In the genomic region with DNA sequence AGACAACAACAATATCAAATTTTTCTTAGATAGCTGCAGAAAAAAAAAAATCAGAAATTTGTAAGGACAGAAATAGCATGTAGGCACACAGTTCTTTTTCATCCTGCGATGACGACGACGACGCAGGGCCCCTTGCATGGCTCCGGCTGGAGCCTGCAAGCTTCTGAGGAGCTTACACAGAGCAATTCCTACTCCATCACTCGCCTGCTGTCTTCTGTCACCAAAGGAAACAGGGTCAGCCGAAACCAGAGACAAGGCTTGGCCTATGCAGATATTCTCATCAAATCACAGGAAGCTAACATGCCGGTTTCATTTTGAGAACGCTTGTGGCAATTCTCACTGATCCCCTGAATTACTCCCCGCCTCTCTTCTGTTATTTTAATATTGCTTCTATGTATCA, we compare ENCODE assay signal across 18 mouse cellular contexts.
A peak's percentile ranks its signal among the peaks of the same experiment; 100 is the strongest.
DNase-seq lines count a peak whose midpoint lies in the region; ATAC-seq lines count a peak whose summit lies in the region.
"Had no signal": no experiment of that assay in that cellular context is flagged by ENCODE, and none has a peak within 500 bp of the region (broad histone marks: within the 10 kb centered on the region; RNA-seq: fewer than 3 reads in every experiment).

No protein-coding gene starts in this region.

- H3K4me2 ChIP-seq in heart, embryonic 11.5 days = peak overlapping the region; percentile 24; the same call in 1 of the 2 replicates
- peak overlapping the region; percentile 8; the same call in 1 of the 2 replicates for H3K4me2 ChIP-seq in kidney, embryonic 16.5 days (replicated peaks; ENCODE audit: low read depth, low read length)
- no peak overlapping the region for H3K4me2 ChIP-seq in midbrain, embryonic 15.5 days
- 0 out of 2 replicates have a peak overlapping the region, but pooled peaks have one; percentile 6 for H3K4me2 ChIP-seq in stomach, embryonic 16.5 days (ENCODE audit: low read depth, low read length)
- H3K4me2 ChIP-seq: embryonic facial prominence, embryonic 12.5 days had no signal

- no peak overlapping the region for H3K27ac ChIP-seq in heart, embryonic 11.5 days (ENCODE audit: low read depth, low read length)
- no peak overlapping the region for H3K27ac ChIP-seq in kidney, embryonic 16.5 days (ENCODE audit: low read length)
- H3K27ac ChIP-seq in midbrain, embryonic 15.5 days = 0 out of 2 replicates have a peak overlapping the region, but pooled peaks have one; percentile 5
- H3K27ac ChIP-seq in midbrain, embryonic 10.5 days (replicated peaks) = no peak overlapping the region
- no peak overlapping the region for H3K27ac ChIP-seq in stomach, embryonic 16.5 days (ENCODE audit: low read length)
- H3K27ac ChIP-seq: embryonic facial prominence, embryonic 12.5 days had no signal

- H3K4me3 ChIP-seq in heart, embryonic 11.5 days (ENCODE audit: low read depth, low read length) = no peak overlapping the region
- H3K4me3 ChIP-seq in kidney, embryonic 16.5 days (ENCODE audit: low read length) = no peak overlapping the region
- no peak overlapping the region for H3K4me3 ChIP-seq in midbrain, embryonic 15.5 days
- no peak overlapping the region for H3K4me3 ChIP-seq in midbrain, embryonic 10.5 days
- H3K4me3 ChIP-seq in stomach, embryonic 16.5 days (replicated peaks; ENCODE audit: low read length) = no peak overlapping the region
- H3K4me3 ChIP-seq: embryonic facial prominence, embryonic 12.5 days had no signal

- H3K9ac ChIP-seq in heart, embryonic 11.5 days (ENCODE audit: low read depth, low read length) = no peak overlapping the region
- no peak overlapping the region for H3K9ac ChIP-seq in kidney, embryonic 16.5 days (replicated peaks; ENCODE audit: low read length)
- H3K9ac ChIP-seq in midbrain, embryonic 15.5 days = no peak overlapping the region
- H3K9ac ChIP-seq in stomach, embryonic 16.5 days (ENCODE audit: low read length) = no peak overlapping the region
- H3K9ac ChIP-seq: embryonic facial prominence, embryonic 12.5 days; liver, postnatal 0 days had no signal

- peaks cover 6% of the 10 kb centered on the region; the same call in 1 of the 2 replicates for H3K4me1 ChIP-seq in heart, embryonic 11.5 days (ENCODE audit: control insufficient read depth, insufficient read depth, low read length)
- 0 out of 2 replicates have a peak, but pooled peaks cover 6% of the 10 kb centered on the region for H3K4me1 ChIP-seq in kidney, embryonic 16.5 days (ENCODE audit: insufficient read depth, low read length)
- H3K4me1 ChIP-seq in midbrain, embryonic 15.5 days = peaks cover 7% of the 10 kb centered on the region; the same call in 1 of the 2 replicates
- H3K4me1 ChIP-seq in midbrain, embryonic 10.5 days = no peaks in the 10 kb centered on the region
- H3K4me1 ChIP-seq in stomach, embryonic 16.5 days (ENCODE audit: control insufficient read depth, insufficient read depth, low read length) = 0 out of 2 replicates have a peak, but pooled peaks cover 3% of the 10 kb centered on the region

- WGBS in heart, embryonic 11.5 days (ENCODE audit: insufficient replicate concordance) = 41% methylated on average over 11 of the region's 11 CpGs
- WGBS in kidney, embryonic 16.5 days = 52% methylated on average over 11 of the region's 11 CpGs
- WGBS in midbrain, embryonic 15.5 days = 81% methylated on average over 11 of the region's 11 CpGs
- WGBS in midbrain, embryonic 10.5 days = 93% methylated on average over 11 of the region's 11 CpGs
- WGBS in stomach, embryonic 16.5 days = 45% methylated on average over 11 of the region's 11 CpGs

- H3K27me3 ChIP-seq in heart, embryonic 11.5 days (ENCODE audit: control insufficient read depth, insufficient read depth, low read length) = no peaks in the 10 kb centered on the region
- H3K27me3 ChIP-seq in kidney, embryonic 16.5 days (ENCODE audit: insufficient read depth, low read length) = no peaks in the 10 kb centered on the region
- no peaks in the 10 kb centered on the region for H3K27me3 ChIP-seq in midbrain, embryonic 15.5 days (replicated peaks)
- no peaks in the 10 kb centered on the region for H3K27me3 ChIP-seq in midbrain, embryonic 10.5 days (ENCODE audit: low read depth, poor library complexity, severe bottlenecking)
- no peaks in the 10 kb centered on the region for H3K27me3 ChIP-seq in stomach, embryonic 16.5 days (ENCODE audit: control insufficient read depth, insufficient read depth, low read length)
- H3K27me3 ChIP-seq: embryonic facial prominence, embryonic 12.5 days had no signal

- no peak for DNase-seq in heart, adult 9 months (ENCODE audit: low spot score in 2 of 2)
- no peak for DNase-seq in kidney, postnatal 36 days
- DNase-seq in midbrain, embryonic 10.5 days (ENCODE audit: low spot score) = no peak
- DNase-seq in thymus, postnatal 36 days = no peak
- DNase-seq: B cell, adult 2 months; cerebellum, adult 11 months; cerebellum, postnatal 25 days; gastrocnemius, postnatal 14 days; kidney, adult 18-20 months; layer of hippocampus, adult 9-11 months; liver, postnatal 0 days; right cerebral cortex, adult 18-20 months; thymus, postnatal 25 days had no signal

- no peaks in the 10 kb centered on the region for H3K9me3 ChIP-seq in heart, embryonic 11.5 days (replicated peaks; ENCODE audit: control insufficient read depth, low read length)
- H3K9me3 ChIP-seq in kidney, embryonic 16.5 days (ENCODE audit: low read length) = no peaks in the 10 kb centered on the region
- no peaks in the 10 kb centered on the region for H3K9me3 ChIP-seq in midbrain, embryonic 15.5 days
- no peaks in the 10 kb centered on the region for H3K9me3 ChIP-seq in midbrain, embryonic 10.5 days (replicated peaks)
- H3K9me3 ChIP-seq in stomach, embryonic 16.5 days (replicated peaks; ENCODE audit: control insufficient read depth, low read length) = no peaks in the 10 kb centered on the region
- H3K9me3 ChIP-seq: embryonic facial prominence, embryonic 12.5 days had no signal

- no peak for ATAC-seq in heart, embryonic 11.5 days (replicated peaks; ENCODE audit: insufficient number of reproducible peaks, low FRiP score, low TSS enrichment)
- no peak; the same call in 1 of the 2 replicates for ATAC-seq in kidney, embryonic 16.5 days (ENCODE audit: low FRiP score, low TSS enrichment)
- no peak for ATAC-seq in midbrain, embryonic 15.5 days (replicated peaks)
- no peak for ATAC-seq in stomach, embryonic 16.5 days (ENCODE audit: insufficient read depth, low FRiP score)
- ATAC-seq: liver, postnatal 0 days had no signal

- no peaks in the 10 kb centered on the region for H3K36me3 ChIP-seq in heart, embryonic 11.5 days (ENCODE audit: control insufficient read depth, insufficient read depth, low read length)
- H3K36me3 ChIP-seq in kidney, embryonic 16.5 days (ENCODE audit: insufficient read depth, low read length) = no peaks in the 10 kb centered on the region
- no peaks in the 10 kb centered on the region for H3K36me3 ChIP-seq in midbrain, embryonic 15.5 days (replicated peaks)
- H3K36me3 ChIP-seq in midbrain, embryonic 10.5 days = no peaks in the 10 kb centered on the region
- H3K36me3 ChIP-seq in stomach, embryonic 16.5 days (ENCODE audit: control insufficient read depth, insufficient read depth, low read length) = no peaks in the 10 kb centered on the region
- H3K36me3 ChIP-seq: embryonic facial prominence, embryonic 12.5 days had no signal
